ENCODE assay signal across 18 mouse cellular contexts in genomic region chr2:178321271-178321670, GRCm38 (mm10).
A peak's percentile ranks its signal among the peaks of the same experiment; 100 is the strongest.
DNase-seq lines count a peak whose midpoint lies in the region; ATAC-seq and TF ChIP-seq lines count a peak whose summit lies in the region.
"Had no signal": no experiment of that assay in that cellular context is flagged by ENCODE, and none has a peak within 500 bp of the region (broad histone marks: within the 10 kb centered on the region; RNA-seq: fewer than 3 reads in every experiment).

No protein-coding gene starts in this region.

- TF ChIP-seq EP300 in heart, postnatal 0 days (IDR thresholded peaks at IDR 0.05; ENCODE audit: low read depth): no peak

- H3K36me3 ChIP-seq in heart, postnatal 0 days (replicated peaks; ENCODE audit: control insufficient read depth, insufficient read depth, low read length): no peaks in the 10 kb centered on the region
- H3K36me3 ChIP-seq: embryonic facial prominence, embryonic 13.5 days; intestine, embryonic 15.5 days; kidney, embryonic 15.5 days; limb, embryonic 12.5 days; liver, embryonic 13.5 days had no signal

- no peak for TF ChIP-seq CTCF in heart, postnatal 0 days (IDR thresholded peaks at IDR 0.05; ENCODE audit: low read depth)

- no peak overlapping the region for H3K4me2 ChIP-seq in heart, postnatal 0 days (ENCODE audit: low read depth, low read length)
- H3K4me2 ChIP-seq: embryonic facial prominence, embryonic 13.5 days; hindbrain, embryonic 14.5 days; intestine, embryonic 15.5 days; kidney, embryonic 15.5 days; limb, embryonic 12.5 days; liver, embryonic 13.5 days; lung, embryonic 14.5 days had no signal

- DNase-seq in heart, postnatal 0 days (ENCODE audit: low spot score): peak; percentile 7
- no peak for DNase-seq in heart, adult 18-20 months
- DNase-seq in left cerebral cortex, postnatal 14 days (ENCODE audit: low spot score in 2 of 2): peak; percentile 61 to 65
- DNase-seq in left cerebral cortex, adult 11 months (ENCODE audit: low spot score): no peak
- peak; percentile 71 to 76 for DNase-seq in frontal cortex, postnatal 36 days (ENCODE audit: low spot score in 2 of 2)
- DNase-seq in right cerebral cortex, postnatal 36 days (ENCODE audit: low spot score in 2 of 2): peak; percentile 56 to 63
- DNase-seq in testis, postnatal 10 days (ENCODE audit: low spot score): no peak
- DNase-seq: adrenal gland, postnatal 36 days; liver, embryonic 13.5 days; lung, embryonic 14.5 days; lung, postnatal 4 days had no signal

- H3K4me3 ChIP-seq in heart, postnatal 0 days (ENCODE audit: low read depth, low read length): no peak overlapping the region
- H3K4me3 ChIP-seq: embryonic facial prominence, embryonic 13.5 days; intestine, embryonic 15.5 days; kidney, embryonic 15.5 days; limb, embryonic 12.5 days; liver, embryonic 13.5 days had no signal

- no peaks in the 10 kb centered on the region for H3K4me1 ChIP-seq in heart, postnatal 0 days (ENCODE audit: control insufficient read depth, insufficient read depth)
- H3K4me1 ChIP-seq: embryonic facial prominence, embryonic 13.5 days; intestine, embryonic 15.5 days; kidney, embryonic 15.5 days; limb, embryonic 12.5 days; liver, embryonic 13.5 days had no signal

- intact Hi-C loops in left cerebral cortex, postnatal 14 days (cut with DNase I): no loop called here

- H3K9me3 ChIP-seq in heart, postnatal 0 days (replicated peaks; ENCODE audit: control insufficient read depth, low read length): no peaks in the 10 kb centered on the region
- H3K9me3 ChIP-seq: embryonic facial prominence, embryonic 13.5 days; intestine, embryonic 15.5 days; kidney, embryonic 15.5 days; limb, embryonic 12.5 days; liver, embryonic 13.5 days had no signal

- no peak overlapping the region for H3K9ac ChIP-seq in heart, postnatal 0 days (replicated peaks; ENCODE audit: low read depth, low read length)
- H3K9ac ChIP-seq: embryonic facial prominence, embryonic 13.5 days; hindbrain, embryonic 14.5 days; intestine, embryonic 15.5 days; kidney, embryonic 15.5 days; limb, embryonic 12.5 days; liver, embryonic 13.5 days; lung, embryonic 14.5 days had no signal

- no peaks in the 10 kb centered on the region for H3K27me3 ChIP-seq in heart, postnatal 0 days (ENCODE audit: control insufficient read depth, insufficient read depth, low read length)
- H3K27me3 ChIP-seq: embryonic facial prominence, embryonic 13.5 days; intestine, embryonic 15.5 days; kidney, embryonic 15.5 days; limb, embryonic 12.5 days; liver, embryonic 13.5 days had no signal

- 51% methylated on average over 10 of the region's 10 CpGs for WGBS in heart, postnatal 0 days

- no peak overlapping the region for H3K27ac ChIP-seq in heart, postnatal 0 days (ENCODE audit: low read depth)
- H3K27ac ChIP-seq: embryonic facial prominence, embryonic 13.5 days; hindbrain, embryonic 14.5 days; intestine, embryonic 15.5 days; kidney, embryonic 15.5 days; limb, embryonic 12.5 days; liver, embryonic 13.5 days had no signal

- ATAC-seq in heart, postnatal 0 days (ENCODE audit: insufficient read depth, low read depth): no peak
- ATAC-seq: forebrain, embryonic 14.5 days; intestine, embryonic 15.5 days; midbrain, embryonic 16.5 days had no signal

Comparison
In these comparisons a context has a peak if more than half of its experiments do, and no peak if none do; other contexts are left out.
1. DNase-seq: peak in heart, postnatal 0 days (single experiment), left cerebral cortex, postnatal 14 days (2 of 2), frontal cortex, postnatal 36 days (2 of 2) and right cerebral cortex, postnatal 36 days (2 of 2); none in heart, adult 18-20 months (0 of 2), left cerebral cortex, adult 11 months (single experiment) and testis, postnatal 10 days (single experiment).